Mouse (Mus musculus) CH12.LX (cell line): ENCODE data around the gene Slc25a26. TPM values are rescaled to one million over a fixed set of nuclear protein-coding genes. Genes with fewer than 3 reads are reported as not detected.

ENCODE experiments used
- DNase-seq: peaks from one replicate; pipeline ENCODE4 v3.0.0-alpha.2; 2013; ENCODE audit errors: extremely low read depth
- H3K27ac ChIP-seq: 2 replicates; pipeline ENCODE4 v1.5.1; 2012; ENCODE audit warnings: low read depth, mild to moderate bottlenecking, control low read depth, moderate library complexity; ENCODE audit not compliant: insufficient read depth
- H3K27me3 ChIP-seq: replicated peaks from 2 replicates; pipeline ENCODE3; 2012; ENCODE audit warnings: inconsistent platforms
- H3K36me3 ChIP-seq, 2 experiments: replicated peaks in 1 of 2; 2 replicates each; pipeline versions ENCODE3 to v1.6.1; 2012; ENCODE audit warnings: inconsistent platforms in 1 of 2, low read length in 1 of 2, mild to moderate bottlenecking in 1 of 2, mixed read lengths in 1 of 2, moderate library complexity in 1 of 2; ENCODE audit not compliant: control insufficient read depth in 1 of 2, insufficient read depth in 1 of 2
- H3K4me1 ChIP-seq, 2 experiments: 2 replicates each; pipeline ENCODE4 v1.6.1; 2012; ENCODE audit warnings: inconsistent platforms in 1 of 2, moderate library complexity in 1 of 2; ENCODE audit not compliant: insufficient read depth in 2 of 2, control insufficient read depth in 1 of 2
- H3K4me2 ChIP-seq: 2 replicates; pipeline ENCODE4 v1.6.1; 2012; ENCODE audit warnings: low read depth, mild to moderate bottlenecking, control low read depth; ENCODE audit not compliant: poor library complexity, insufficient read depth, severe bottlenecking
- H3K4me3 ChIP-seq, 3 experiments: fragments of 150-350 bp in 1 of 3; sonication (generic) in 1 of 3; replicated peaks in 1 of 3; 2 replicates each; pipeline versions ENCODE3 to v1.5.1; 2011 to 2012; ENCODE audit warnings: low read depth in 2 of 3, low read length in 2 of 3, mild to moderate bottlenecking in 2 of 3, moderate library complexity in 2 of 3, control low read depth in 1 of 3, improper control_type of control experiment in 1 of 3, inconsistent platforms in 1 of 3, mixed read lengths in 1 of 3; ENCODE audit not compliant: poor library complexity in 1 of 3
- H3K79me2 ChIP-seq: replicated peaks from 2 replicates; pipeline ENCODE4 v1.6.1; 2012; ENCODE audit warnings: mild to moderate bottlenecking, moderate library complexity; ENCODE audit not compliant: control insufficient read depth, poor library complexity, insufficient read depth, severe bottlenecking; ENCODE audit errors: extremely low read depth
- H3K9ac ChIP-seq: 2 replicates; pipeline ENCODE4 v1.6.1; 2012; ENCODE audit warnings: low read depth, mild to moderate bottlenecking, control low read depth, moderate library complexity; ENCODE audit not compliant: insufficient read depth
- H3K9me3 ChIP-seq: replicated peaks from 2 replicates; pipeline ENCODE3; 2012; ENCODE audit warnings: low read length, inconsistent platforms, mixed read lengths
- CHD2 ChIP-seq: IDR thresholded peaks from 2 replicates; pipeline ENCODE4 v1.6.1; 2011; ENCODE audit warnings: low read length, improper control_type of control experiment
- GABPA ChIP-seq: IDR thresholded peaks from 2 replicates; pipeline ENCODE4 v1.6.1; 2012; ENCODE audit warnings: low read depth, low read length, improper control_type of control experiment, inconsistent platforms; ENCODE audit not compliant: insufficient replicate concordance
- JUN ChIP-seq: IDR thresholded peaks from 2 replicates; pipeline ENCODE4 v1.6.1; 2011; ENCODE audit warnings: low read depth, mild to moderate bottlenecking, low read length, improper control_type of control experiment, moderate library complexity; ENCODE audit not compliant: insufficient read depth
- KAT2A ChIP-seq: IDR thresholded peaks from 2 replicates; pipeline ENCODE4 v1.6.1; 2012; ENCODE audit warnings: low read length, improper control_type of control experiment, inconsistent platforms; ENCODE audit not compliant: insufficient replicate concordance
- MAFK ChIP-seq: IDR thresholded peaks from 2 replicates; pipeline ENCODE4 v1.6.1; 2011; ENCODE audit warnings: low read length, improper control_type of control experiment; ENCODE audit not compliant: insufficient replicate concordance
- MAX ChIP-seq: IDR thresholded peaks from 2 replicates; pipeline ENCODE4 v1.6.1; 2011; ENCODE audit warnings: low read length, improper control_type of control experiment
- MAZ ChIP-seq: IDR thresholded peaks from 2 replicates; pipeline ENCODE4 v1.6.1; 2012; ENCODE audit warnings: low read depth, mild to moderate bottlenecking, inconsistent platforms, low read length, improper control_type of control experiment, moderate library complexity
- MYC ChIP-seq: IDR thresholded peaks from 2 replicates; pipeline ENCODE4 v1.6.1; 2011; ENCODE audit warnings: low read depth, mild to moderate bottlenecking, improper control_type of control experiment, low read length
- NELFE ChIP-seq: IDR thresholded peaks from 2 replicates; pipeline ENCODE4 v1.6.1; 2011; ENCODE audit warnings: low read depth, low read length, improper control_type of control experiment
- NRF1 ChIP-seq: IDR thresholded peaks from 2 replicates; pipeline ENCODE4 v1.6.1; 2014; ENCODE audit warnings: low read depth, mild to moderate bottlenecking, inconsistent platforms, low read length, improper control_type of control experiment, moderate library complexity
- RCOR1 ChIP-seq: conservative IDR thresholded peaks from 2 replicates; pipeline ENCODE4 v1.6.1; 2012; ENCODE audit warnings: low read depth, mild to moderate bottlenecking, inconsistent platforms, low read length, improper control_type of control experiment
- TBP ChIP-seq: conservative IDR thresholded peaks from 2 replicates; pipeline ENCODE4 v1.6.1; 2011; ENCODE audit warnings: low read depth, low read length, improper control_type of control experiment
- TCF12 ChIP-seq: IDR thresholded peaks from 2 replicates; pipeline ENCODE4 v1.6.1; 2014; ENCODE audit warnings: low read depth, mild to moderate bottlenecking, inconsistent platforms, low read length, improper control_type of control experiment
- UBTF ChIP-seq: IDR thresholded peaks from 2 replicates; pipeline ENCODE4 v1.6.1; 2012; ENCODE audit warnings: low read depth, mild to moderate bottlenecking, inconsistent platforms, low read length, improper control_type of control experiment, moderate library complexity
- ZKSCAN1 ChIP-seq: IDR thresholded peaks from 2 replicates; pipeline ENCODE4 v1.6.1; 2012; ENCODE audit warnings: low read depth, inconsistent platforms, low read length, improper control_type of control experiment, borderline replicate concordance
- dilution Hi-C: fragments of 300-500 bp; cut with MboI; formaldehyde crosslinking; loops from 2 replicates; pipeline ENCODE4 v1.14.3; 2020; ENCODE audit warnings: low sequenced_read_pairs; ENCODE audit not compliant: extremely low pct_unique_long_range_greater_than_20kb, extremely low pct_ligation_motif_present
- in situ Hi-C: fragments of 300-500 bp; cut with MboI; formaldehyde crosslinking; loops from 3 replicates; pipeline ENCODE4 v1.14.3; 2019; ENCODE audit warnings: low sequenced_read_pairs, low pct_ligation_motif_present, low pct_unique_long_range_greater_than_20kb, mixed read lengths
- polyA plus RNA-seq: library from polyadenylated mRNA; unstranded; fragments of >175 nt; gene quantifications from 2 replicates; pipeline ENCODE4 v1.2.1, GENCODE M21; 2012; ENCODE audit warnings: low read depth; ENCODE audit not compliant: insufficient read length
- total RNA-seq, 2 experiments: library from RNA; depleted of rRNA; stranded (reverse); fragments of 300-350 nt in 1 of 2; fragments of >200 nt in 1 of 2; gene quantifications; 2 replicates each; pipeline ENCODE4 v1.2.3; 2012 to 2014

Slc25a26 gene
- total and polyA plus RNA-seq, 3 experiments = 5.5 to 9.9 (median 5.9) TPM

DNA sequence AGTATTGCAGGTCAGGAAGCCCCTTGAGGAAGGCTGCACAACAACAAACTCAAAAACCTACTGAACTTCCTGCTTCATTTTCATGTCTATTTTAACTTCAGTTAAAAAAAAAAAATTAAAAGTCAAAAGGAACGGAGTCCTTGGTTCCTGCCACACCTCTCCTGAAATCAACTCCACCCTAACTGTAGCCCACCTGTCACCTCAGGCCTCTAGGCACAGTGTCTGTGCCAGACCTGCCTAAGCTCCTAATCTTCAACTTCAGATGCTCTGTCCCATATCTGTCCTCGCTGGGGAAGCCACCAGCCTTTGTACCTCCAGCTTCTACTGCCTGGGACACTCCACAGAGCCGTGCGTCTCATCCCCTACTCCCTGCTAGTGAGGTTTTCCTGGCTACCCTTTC is 134.1 kb downstream of the Slc25a26 start:
- Histone ChIP-seq H3K9me3 (no peaks in the 10 kb centered on the region), H3K4me1 (peaks cover 0 to 8% of the 10 kb centered on the region in 2 experiments; a peak in 2 of 4 replicates), H3K36me3 (no peaks in the 10 kb centered on the region), H3K4me3 (no peak overlapping the region), H3K4me2 (no peak overlapping the region), H3K27ac (no peak overlapping the region), H3K79me2 (no peaks in the 10 kb centered on the region), H3K9ac (no peak overlapping the region), H3K27me3 (peaks cover 2% of the 10 kb centered on the region)
- in situ Hi-C loops = loop anchor here (10.0 kb wide), 1 partner anchor 351 kb away; no protein-coding TSS in a partner anchor
- DNase-seq = no peak
- TF ChIP-seq KAT2A (no peak), NELFE (no peak), UBTF (no peak), TCF12 (no peak), MYC (no peak), JUN (no peak)
- dilution Hi-C loops = no loop called here

DNA sequence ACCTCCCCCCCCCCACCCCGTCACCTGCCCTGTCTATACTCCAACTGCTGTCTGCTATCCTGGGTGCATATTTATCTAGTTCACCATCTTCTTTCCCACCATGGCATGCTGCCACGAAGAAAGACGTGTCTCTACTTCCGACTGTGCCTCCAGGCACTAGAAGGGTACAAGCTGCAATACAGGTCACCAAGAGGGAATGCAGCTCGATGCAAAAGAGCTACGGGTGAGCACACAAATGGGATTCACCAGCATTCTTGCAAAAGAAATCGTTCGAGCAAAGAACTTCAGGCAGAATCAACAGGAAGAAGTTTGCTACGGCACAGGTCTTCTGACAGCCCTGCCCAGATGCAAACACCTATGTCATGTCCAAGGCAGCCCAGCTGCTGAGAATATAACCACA is 134.6 kb downstream of the Slc25a26 start:
- peaks cover 0 to 8% of the 10 kb centered on the region in 2 experiments; a peak in 2 of 4 replicates for H3K4me1 ChIP-seq
- H3K79me2 ChIP-seq = no peaks in the 10 kb centered on the region
- no peak for DNase-seq
- no peak overlapping the region for H3K4me2 ChIP-seq
- H3K9me3 ChIP-seq = no peaks in the 10 kb centered on the region
- in situ Hi-C loops = loop anchor here (10.0 kb wide), 1 partner anchor 350 kb away; no protein-coding TSS in a partner anchor
- dilution Hi-C loops = no loop called here
- TF ChIP-seq ZKSCAN1 (no peak), GABPA (no peak)
- no peak overlapping the region for H3K9ac ChIP-seq
- H3K36me3 ChIP-seq = no peaks in the 10 kb centered on the region
- peaks cover 2% of the 10 kb centered on the region for H3K27me3 ChIP-seq
- no peak overlapping the region for H3K27ac ChIP-seq
- H3K4me3 ChIP-seq = no peak overlapping the region

DNA sequence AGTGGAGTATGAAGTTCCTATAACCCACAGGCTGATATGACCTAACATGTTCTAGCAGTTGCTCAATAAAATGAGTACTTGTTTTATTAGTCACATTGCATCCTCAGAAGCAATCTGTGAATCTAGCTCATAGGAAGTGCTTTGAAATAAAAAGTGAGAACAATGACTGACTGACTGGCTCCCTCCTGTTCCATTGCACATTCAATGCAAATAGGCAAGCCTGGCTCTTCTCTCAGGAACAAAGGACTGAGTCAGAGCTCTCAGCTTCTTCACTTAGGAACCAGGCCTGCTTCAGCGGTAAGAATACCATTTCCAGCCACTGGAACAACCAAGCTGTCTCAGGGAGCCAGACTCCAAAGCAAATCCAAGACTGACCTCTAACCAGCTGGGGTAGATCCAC is 135.2 kb downstream of the Slc25a26 start:
- Histone ChIP-seq H3K4me3 (no peak overlapping the region), H3K9ac (no peak overlapping the region), H3K27me3 (peaks cover 2% of the 10 kb centered on the region), H3K79me2 (no peaks in the 10 kb centered on the region), H3K4me1 (peaks cover 0 to 13% of the 10 kb centered on the region in 2 experiments; a peak in 2 of 4 replicates), H3K27ac (no peak overlapping the region), H3K4me2 (no peak overlapping the region), H3K36me3 (no peaks in the 10 kb centered on the region), H3K9me3 (no peaks in the 10 kb centered on the region)
- in situ Hi-C loops = loop anchor here (10.0 kb wide), 1 partner anchor 349 kb away; no protein-coding TSS in a partner anchor
- TF ChIP-seq MAFK = no peak
- TF ChIP-seq UBTF = no peak
- TF ChIP-seq TBP = no peak
- no peak for TF ChIP-seq CHD2
- no peak for TF ChIP-seq MAX
- no peak for TF ChIP-seq NRF1
- no peak for TF ChIP-seq MAZ
- no peak for TF ChIP-seq ZKSCAN1
- no peak for TF ChIP-seq MYC
- TF ChIP-seq RCOR1 = no peak
- no peak for TF ChIP-seq NELFE
- dilution Hi-C loops = no loop called here
- no peak for DNase-seq
